Mouse (Mus musculus): Measurements from ENCODE around the gene Rpgrip1. TPM values are rescaled to one million over a fixed set of nuclear protein-coding genes. Genes with fewer than 3 reads are reported as not detected.
A peak's percentile ranks its signal among the peaks of the same experiment; 100 is the strongest.

Gene Rpgrip1
- total RNA-seq, 2 experiments from 2014 or later = 1.7 to 2.2 TPM

DNA sequence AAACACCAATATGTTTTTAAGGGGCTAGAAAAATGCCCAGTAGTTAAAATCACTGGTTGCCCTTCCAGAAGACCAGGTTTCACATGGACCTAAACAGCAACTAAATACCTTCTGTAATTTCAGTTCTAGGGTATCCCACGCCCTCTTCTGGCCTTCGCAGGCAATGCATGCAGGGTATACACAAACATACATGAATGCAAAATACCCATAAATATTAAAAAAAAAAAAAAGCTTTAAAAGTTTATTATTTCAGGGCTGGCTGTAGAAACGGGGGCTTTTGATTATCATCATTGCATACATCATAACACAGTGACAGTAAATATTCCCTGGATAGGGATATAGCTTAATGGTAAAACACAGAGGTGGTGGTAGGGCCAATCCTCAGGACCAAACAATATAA, 85.2 kb downstream of the Rpgrip1 start:
- H3K4me3 ChIP-seq = peak overlapping the region; percentile 71
- H3K27ac ChIP-seq = no peak overlapping the region
- DNase-seq (ENCODE audit: low spot score in 2 of 2) = no peak
- TF ChIP-seq CTCF (conservative IDR thresholded peaks at IDR 0.05) = peak; percentile 78

DNA sequence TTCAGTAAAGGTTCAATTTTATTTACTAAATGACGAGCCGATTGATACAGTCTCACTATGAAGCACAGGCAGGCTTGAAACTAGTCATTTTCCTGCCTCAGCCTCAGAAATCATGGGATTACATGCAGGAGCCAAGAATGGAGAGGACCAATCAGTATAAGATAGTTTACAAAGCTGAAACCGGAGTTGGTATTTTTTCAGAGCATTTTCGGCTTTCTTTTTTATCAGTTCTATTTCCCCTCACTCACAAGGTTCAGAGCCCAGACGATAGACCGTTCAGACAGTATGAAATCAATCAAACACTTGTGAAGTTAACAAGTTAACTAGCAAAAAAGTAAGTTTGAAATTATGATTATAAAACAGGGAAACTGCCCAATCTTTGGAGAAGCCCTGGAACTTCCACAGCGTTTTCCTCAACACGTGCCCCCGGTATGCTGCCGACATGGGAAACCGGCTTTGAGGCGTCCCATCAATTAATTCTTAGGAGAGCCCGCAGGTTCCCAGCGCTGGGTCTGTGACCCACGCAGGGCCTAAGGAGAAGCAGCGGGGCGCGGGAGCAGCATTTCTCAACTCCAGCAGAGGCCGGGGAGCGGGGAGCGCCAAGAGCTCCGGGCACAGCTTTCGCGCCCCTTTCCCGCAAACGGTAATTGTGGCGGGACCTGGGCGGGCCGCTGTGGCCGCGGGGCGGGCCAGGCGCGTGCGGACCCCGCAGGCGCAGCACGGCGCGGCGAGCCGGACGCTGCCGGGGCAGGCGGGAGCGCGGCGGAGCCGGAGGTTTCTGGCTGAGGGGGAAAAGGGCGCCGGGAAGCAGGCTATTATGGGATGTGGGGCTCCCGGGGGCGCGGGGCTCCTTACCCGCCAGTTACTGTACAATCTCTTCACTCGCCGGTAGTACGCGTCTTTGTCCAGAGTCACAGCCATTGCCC, 86.0 kb downstream of the Rpgrip1 start:
- Histone ChIP-seq H3K27ac (peak overlapping the region; percentile 97), H3K4me3 (peak overlapping the region; percentile 71)
- DNase-seq (ENCODE audit: low spot score in 2 of 2) = peak in 1 of 2 experiments; percentile 15
- TF ChIP-seq CTCF (conservative IDR thresholded peaks at IDR 0.05) = no peak

- H3K4me3 ChIP-seq = peak within 1 kb of the TSS; percentile 71
- DNase-seq (ENCODE audit: low spot score in 2 of 2) = peak; percentile 70 to 77
- no peak for TF ChIP-seq CTCF (conservative IDR thresholded peaks at IDR 0.05)
Observed at GRCm38 (mm10) chr14:52197156-52197878, 86.8 kb downstream of the Rpgrip1 start, which contains the start of gene Supt16. Supt16 (minus strand) TSS chr14:52197416.

DNA sequence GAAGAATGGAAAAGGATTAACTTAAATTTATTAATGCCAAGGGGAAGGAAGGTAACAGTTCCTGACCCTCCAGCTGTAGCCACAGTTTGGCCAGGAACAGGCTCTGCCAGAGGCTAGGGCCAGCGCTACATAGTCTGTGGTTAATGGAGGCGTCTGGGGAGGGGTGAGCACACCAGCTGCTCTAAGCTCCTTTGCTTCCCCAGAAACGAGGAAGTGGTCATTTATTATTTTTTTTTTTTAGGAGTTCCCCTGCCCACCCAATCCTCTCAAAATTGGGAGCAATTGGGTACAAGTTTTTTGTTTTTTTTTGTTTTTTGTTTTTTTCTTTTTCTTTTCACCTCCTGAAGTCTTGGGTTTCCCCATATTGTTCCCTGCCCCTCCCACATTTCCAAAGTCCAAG, 87.6 kb downstream of the Rpgrip1 start:
- H3K27ac ChIP-seq = 0 out of 2 replicates have a peak overlapping the region, but pooled peaks have one; percentile 97
- DNase-seq (ENCODE audit: low spot score in 2 of 2) = no peak
- TF ChIP-seq CTCF (conservative IDR thresholded peaks at IDR 0.05) = no peak
- peak overlapping the region; percentile 71; the same call in 1 of the 2 replicates for H3K4me3 ChIP-seq

More at GRCm38 (mm10) chr14:52197156-52197878, 86.8 kb downstream of the Rpgrip1 start, which contains the start of gene Supt16:
- H3K27ac ChIP-seq = peak within 1 kb of the TSS; percentile 97

GRCm38 (mm10) chr14:52199412-52199811, 88.9 kb downstream of the Rpgrip1 start:
- no peak overlapping the region for H3K27ac ChIP-seq
- no peak for DNase-seq (ENCODE audit: low spot score in 2 of 2)
- H3K4me3 ChIP-seq = no peak overlapping the region
- no peak for TF ChIP-seq CTCF (conservative IDR thresholded peaks at IDR 0.05)

Other genes starting within 250 kb of the Rpgrip1 start
- 10 to 100 TPM; 31.6 to 40.5 TPM for gene Mettl17, start 225.9 kb upstream of the Rpgrip1 start, total RNA-seq (2021)
- gene Slc39a2, start 217.8 kb upstream of the Rpgrip1 start, total RNA-seq (2021) = 10 to 100 TPM in 1 of 2 experiments, 1 to 10 TPM in 1; 8.2 to 10.1 TPM
- gene Ndrg2, start 196.5 kb upstream of the Rpgrip1 start, total RNA-seq (2021) = 100 to 1,000 TPM; 894 to 934 TPM
- not detected for gene Tppp2, start 192.3 kb upstream of the Rpgrip1 start, total RNA-seq (2021)
- not detected for gene Rnase13, start 187.9 kb upstream of the Rpgrip1 start, total RNA-seq (2021)
- gene Arhgef40, start 126.0 kb upstream of the Rpgrip1 start, total RNA-seq (2021) = 10 to 100 TPM; 27.9 to 32.2 TPM
- gene Tmem253, start 95.0 kb upstream of the Rpgrip1 start, total RNA-seq (2021) = 1 to 10 TPM in 1 of 2 experiments, under 1 TPM in 1; 0.34 to 1.4 TPM
- gene Zfp219, start 90.0 kb upstream of the Rpgrip1 start, total RNA-seq (2021) = 10 to 100 TPM; 46.5 to 46.8 TPM
- gene Olfr221, start 68.2 kb upstream of the Rpgrip1 start, total RNA-seq (2021) = not detected
- gene Hnrnpc, start 6.7 kb upstream of the Rpgrip1 start, total RNA-seq (2021) = 100 to 1,000 TPM; 245 to 262 TPM
- gene Supt16, start 86.7 kb downstream of the Rpgrip1 start, total RNA-seq (2021) = 10 to 100 TPM; 53.4 to 53.9 TPM
- gene Chd8, start 147.1 kb downstream of the Rpgrip1 start, total RNA-seq (2021) = 100 to 1,000 TPM; 126 to 138 TPM
- gene Tox4, start 168.4 kb downstream of the Rpgrip1 start, total RNA-seq (2021) = 10 to 100 TPM; 63.9 to 66.0 TPM
- gene Rab2b, start 168.8 kb downstream of the Rpgrip1 start, total RNA-seq (2021) = 10 to 100 TPM; 35.4 to 36.2 TPM
- 10 to 100 TPM; 43.7 to 47.9 TPM for gene Mettl3, start 194.4 kb downstream of the Rpgrip1 start, total RNA-seq (2021)
- gene Sall2, start 218.1 kb downstream of the Rpgrip1 start, total RNA-seq (2021) = 10 to 100 TPM; 44.5 to 45.3 TPM
- not detected for gene Olfr1513, start 245.7 kb downstream of the Rpgrip1 start, total RNA-seq (2021)